Mouse (Mus musculus) regulatory T cell (primary cell): ENCODE data around the gene Dyx1c1.

Experiments
- in situ Hi-C: fragments of 300-600 bp; cut with MboI, MseI; formaldehyde crosslinking; loops from one replicate; pipeline ENCODE4 v1.15.1; 2025; ENCODE audit warnings: high pct_unique_total_duplicates

The Dyx1c1 gene

DNA sequence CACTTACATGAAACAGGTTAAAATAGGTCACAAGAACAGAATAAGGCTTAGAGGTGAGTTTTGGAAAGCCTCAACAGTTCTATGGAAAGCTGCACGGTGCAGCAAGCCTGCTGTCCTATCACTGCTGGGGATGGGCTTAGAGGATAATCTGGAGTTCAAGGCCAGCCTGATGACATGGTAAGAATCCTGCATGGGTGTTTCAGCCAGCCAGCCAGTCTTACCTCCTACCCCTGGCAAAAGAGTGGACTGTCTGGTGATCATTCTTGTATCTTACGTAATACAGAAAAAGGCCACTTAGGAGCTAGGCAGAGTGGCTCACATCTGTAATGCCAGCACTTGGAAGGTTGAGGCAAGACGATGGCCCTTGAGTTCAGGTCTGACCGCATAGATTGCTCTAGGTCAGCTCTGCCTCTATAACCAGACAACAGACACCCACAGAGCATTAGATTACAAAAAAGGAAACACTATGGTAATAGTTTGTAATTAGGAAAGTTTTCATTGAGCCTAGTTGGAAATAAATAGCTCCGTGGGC lies 62.0 kb downstream of the Dyx1c1 start:
- in situ Hi-C loops: loop anchor here (25.0 kb wide), 1 partner anchor 1208 kb away; no protein-coding TSS in a partner anchor
